Mouse (Mus musculus): ENCODE results near the gene Lmcd1.

- TF ChIP-seq CTCF (IDR thresholded peaks at IDR 0.05) (no peak), EP300 (IDR thresholded peaks at IDR 0.05) (no peak)
Observed at GRCm38 (mm10) chr6:112350452-112350851, 76.9 kb downstream of the Lmcd1 start.

All from lung, postnatal 0 days (tissue).